Mouse (Mus musculus): ENCODE measurements around the gene Uck1.
"Not testable (repeated sequence)": the region's sequence is repeated elsewhere in the genome, so short reads cannot be mapped to it uniquely, and the experiment has no call there.

The Uck1 gene

GRCm38 (mm10) chr2:32259657-32260417 is at the start of gene Uck1:
Gene Uck1, minus strand, starts transcription at chr2:32260159.
- peak; percentile 83 to 84 for DNase-seq (ENCODE audit: low spot score in 2 of 2)

GRCm38 (mm10) chr2:32308870-32309568 is 49.1 kb upstream of the Uck1 start:
- no peak for DNase-seq (ENCODE audit: low spot score in 2 of 2)

- DNase-seq (ENCODE audit: low spot score in 2 of 2), result peak in 1 of 2 experiments; percentile 44
Observed at GRCm38 (mm10) chr2:32307941-32308760, 48.2 kb upstream of the Uck1 start.

- no peak for DNase-seq (ENCODE audit: low spot score in 2 of 2)
Observed at GRCm38 (mm10) chr2:32307247-32307798, 47.4 kb upstream of the Uck1 start.

- no peak for DNase-seq (ENCODE audit: low spot score in 2 of 2)
Observed at GRCm38 (mm10) chr2:32306176-32306575, 46.2 kb upstream of the Uck1 start.

GRCm38 (mm10) chr2:32305668-32306067 is 45.7 kb upstream of the Uck1 start:
- no peak for DNase-seq (ENCODE audit: low spot score in 2 of 2)

GRCm38 (mm10) chr2:32304145-32304832 is 44.3 kb upstream of the Uck1 start:
- DNase-seq (ENCODE audit: low spot score in 2 of 2), result peak in 1 of 2 experiments; percentile 45

GRCm38 (mm10) chr2:32302952-32303351 is 43.0 kb upstream of the Uck1 start:
- DNase-seq (ENCODE audit: low spot score in 2 of 2), result no peak

- no peak for DNase-seq (ENCODE audit: low spot score in 2 of 2)
Observed at GRCm38 (mm10) chr2:32299469-32299868, 39.5 kb upstream of the Uck1 start.

GRCm38 (mm10) chr2:32295842-32296241 is 35.9 kb upstream of the Uck1 start:
- not testable (repeated sequence) for DNase-seq (ENCODE audit: low spot score in 2 of 2)

- DNase-seq (ENCODE audit: low spot score in 2 of 2), result no peak
Observed at GRCm38 (mm10) chr2:32295285-32295684, 35.3 kb upstream of the Uck1 start.

GRCm38 (mm10) chr2:32294348-32294747 is 34.4 kb upstream of the Uck1 start:
- DNase-seq (ENCODE audit: low spot score in 2 of 2), result no peak

GRCm38 (mm10) chr2:32289578-32289977 is 29.6 kb upstream of the Uck1 start:
- DNase-seq (ENCODE audit: low spot score in 2 of 2), result no peak

- DNase-seq (ENCODE audit: low spot score in 2 of 2), result no peak
Observed at GRCm38 (mm10) chr2:32288371-32288931, 28.5 kb upstream of the Uck1 start.

- DNase-seq (ENCODE audit: low spot score in 2 of 2), result peak; percentile 97 to 98
Observed at GRCm38 (mm10) chr2:32287923-32288367, 28.0 kb upstream of the Uck1 start, which contains the start of gene Swi5. Gene Swi5, minus strand, starts transcription at chr2:32288075.

- peak in 1 of 2 experiments; percentile 29 for DNase-seq (ENCODE audit: low spot score in 2 of 2)
Observed at GRCm38 (mm10) chr2:32287334-32287840, 27.4 kb upstream of the Uck1 start, which contains the start of gene Golga2. Gene Golga2, plus strand, starts transcription at chr2:32287384.

GRCm38 (mm10) chr2:32283986-32284385 is 24.0 kb upstream of the Uck1 start:
- no peak for DNase-seq (ENCODE audit: low spot score in 2 of 2)

GRCm38 (mm10) chr2:32282727-32283126 is 22.8 kb upstream of the Uck1 start:
- peak in 1 of 2 experiments; percentile 53 for DNase-seq (ENCODE audit: low spot score in 2 of 2)

GRCm38 (mm10) chr2:32282289-32282688 is 22.3 kb upstream of the Uck1 start:
- DNase-seq (ENCODE audit: low spot score in 2 of 2), result no peak

- no peak for DNase-seq (ENCODE audit: low spot score in 2 of 2)
Observed at GRCm38 (mm10) chr2:32275823-32276222, 15.9 kb upstream of the Uck1 start.
